Mouse (Mus musculus): ENCODE results near the gene E130309D02Rik. TPM values are rescaled to one million over a fixed set of nuclear protein-coding genes. Genes with fewer than 3 reads are reported as not detected.
A peak's percentile ranks its signal among the peaks of the same experiment; 100 is the strongest.

Gene E130309D02Rik
- polyA plus RNA-seq, 1 experiment from 2014 or later, result 45.4 TPM

DNA sequence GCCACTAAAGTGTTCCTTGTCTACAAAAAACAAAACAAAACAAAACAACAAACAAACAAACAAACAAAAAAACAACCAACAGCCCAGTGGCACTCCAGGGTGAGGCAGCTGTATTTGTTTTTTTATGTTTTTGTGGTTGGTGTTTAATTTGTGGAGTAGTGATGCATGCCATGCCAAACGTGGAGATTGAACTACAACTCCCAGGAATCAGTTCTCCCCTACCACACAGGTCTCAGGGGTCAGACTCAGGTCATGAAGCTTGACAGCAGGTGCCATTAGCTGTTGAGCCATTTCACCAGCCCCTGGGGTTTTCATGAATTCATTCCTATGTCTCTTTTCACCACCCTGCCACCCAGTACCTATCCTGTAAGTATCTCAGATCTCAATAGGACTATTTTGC is 49.8 kb downstream of the E130309D02Rik start:
- H3K27ac ChIP-seq (ENCODE audit: low read length), result no peak overlapping the region
- H3K9me3 ChIP-seq (ENCODE audit: control insufficient read depth, low read length), result no peaks in the 10 kb centered on the region
- ATAC-seq, result no peak
- no peak overlapping the region for H3K4me3 ChIP-seq (replicated peaks; ENCODE audit: low read length)
- peaks cover 24% of the 10 kb centered on the region for H3K36me3 ChIP-seq (ENCODE audit: control insufficient read depth, insufficient read depth)
- H3K9ac ChIP-seq (replicated peaks; ENCODE audit: low read depth, low read length), result no peak overlapping the region
- 52% methylated on average over 1 of the region's 1 CpGs for WGBS
- H3K4me2 ChIP-seq (ENCODE audit: low read length), result no peak overlapping the region
- no peaks in the 10 kb centered on the region for H3K27me3 ChIP-seq (replicated peaks; ENCODE audit: control insufficient read depth, insufficient read depth, low read length)
- H3K4me1 ChIP-seq (replicated peaks; ENCODE audit: control insufficient read depth, insufficient read depth, low read length), result peaks cover 19% of the 10 kb centered on the region

DNA sequence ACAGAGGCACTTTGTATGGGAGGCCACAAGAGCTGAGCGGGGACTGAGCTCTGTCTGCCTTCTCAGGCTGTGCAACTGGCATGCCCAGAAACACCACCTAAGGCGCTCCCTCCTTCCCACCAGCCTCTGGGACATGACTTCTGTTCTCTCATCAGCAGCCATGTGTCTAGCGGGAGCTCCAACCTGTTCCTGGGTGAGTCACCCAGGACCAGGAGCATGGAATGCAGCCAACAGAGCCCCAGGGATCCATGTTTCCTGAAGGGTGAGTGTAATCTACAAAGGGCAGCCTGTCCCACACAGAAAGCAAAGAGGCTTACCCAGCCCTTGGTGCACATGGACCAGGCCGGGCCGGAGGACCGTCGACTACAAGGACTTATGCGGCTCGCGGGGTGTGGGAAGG is 50.5 kb downstream of the E130309D02Rik start:
- 91% methylated on average over 10 of the region's 10 CpGs for WGBS
- no peak for ATAC-seq
- no peak overlapping the region for H3K27ac ChIP-seq (ENCODE audit: low read length)
- no peaks in the 10 kb centered on the region for H3K9me3 ChIP-seq (ENCODE audit: control insufficient read depth, low read length)
- no peak overlapping the region for H3K4me3 ChIP-seq (replicated peaks; ENCODE audit: low read length)
- H3K27me3 ChIP-seq (replicated peaks; ENCODE audit: control insufficient read depth, insufficient read depth, low read length), result no peaks in the 10 kb centered on the region
- no peak overlapping the region for H3K9ac ChIP-seq (replicated peaks; ENCODE audit: low read depth, low read length)
- peaks cover 15% of the 10 kb centered on the region for H3K4me1 ChIP-seq (replicated peaks; ENCODE audit: control insufficient read depth, insufficient read depth, low read length)
- peaks cover 24% of the 10 kb centered on the region for H3K36me3 ChIP-seq (ENCODE audit: control insufficient read depth, insufficient read depth)
- no peak overlapping the region for H3K4me2 ChIP-seq (ENCODE audit: low read length)

DNA sequence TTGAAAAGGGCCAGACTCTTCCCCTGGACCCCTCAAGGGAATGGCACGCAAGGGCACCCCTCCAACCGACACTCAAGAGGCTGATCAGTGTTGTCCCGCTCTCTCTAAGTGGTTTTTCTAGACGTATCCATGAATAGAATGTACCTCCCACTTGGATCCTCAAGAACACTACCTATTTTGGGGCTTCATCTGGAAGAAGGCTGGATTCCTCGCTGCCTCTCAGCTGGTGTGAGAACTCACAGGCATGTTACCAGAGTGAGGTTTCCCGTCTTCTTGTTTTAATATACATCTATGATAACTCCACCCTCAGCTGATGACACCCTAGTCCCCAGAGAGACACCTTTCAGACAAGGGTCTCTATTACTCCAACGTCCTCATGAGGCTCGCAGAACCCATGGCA is 53.5 kb downstream of the E130309D02Rik start:
- no peaks in the 10 kb centered on the region for H3K4me1 ChIP-seq (replicated peaks; ENCODE audit: control insufficient read depth, insufficient read depth, low read length)
- H3K4me3 ChIP-seq (replicated peaks; ENCODE audit: low read length), result no peak overlapping the region
- WGBS, result 93% methylated on average over 8 of the region's 8 CpGs
- no peak overlapping the region for H3K9ac ChIP-seq (replicated peaks; ENCODE audit: low read depth, low read length)
- H3K9me3 ChIP-seq (ENCODE audit: control insufficient read depth, low read length), result no peaks in the 10 kb centered on the region
- H3K36me3 ChIP-seq (ENCODE audit: control insufficient read depth, insufficient read depth), result peaks cover 25% of the 10 kb centered on the region
- peaks cover 3% of the 10 kb centered on the region for H3K27me3 ChIP-seq (replicated peaks; ENCODE audit: control insufficient read depth, insufficient read depth, low read length)
- H3K27ac ChIP-seq (ENCODE audit: low read length), result no peak overlapping the region
- no peak overlapping the region for H3K4me2 ChIP-seq (ENCODE audit: low read length)
- ATAC-seq, result no peak

DNA sequence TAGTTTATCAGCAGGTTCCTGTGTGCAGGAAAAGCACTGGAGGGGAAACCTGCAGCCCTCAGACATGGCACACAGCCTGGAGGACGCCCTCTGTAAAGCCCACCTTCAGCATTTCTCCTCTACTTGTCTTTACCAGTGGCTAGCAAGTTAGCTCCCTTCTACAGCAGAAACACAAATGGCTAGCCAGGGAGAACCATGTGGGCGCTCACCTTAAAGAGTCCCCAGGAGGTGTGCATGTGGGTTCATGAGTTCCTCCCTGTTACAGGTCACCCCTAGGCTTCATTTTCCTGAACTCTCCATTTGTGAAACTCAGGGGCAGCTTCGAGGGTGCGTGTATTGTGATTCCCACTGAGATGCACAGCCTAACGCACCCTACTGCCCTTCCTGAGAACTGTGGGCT is 59.4 kb downstream of the E130309D02Rik start:
- no peak overlapping the region for H3K9ac ChIP-seq (replicated peaks; ENCODE audit: low read depth, low read length)
- H3K27me3 ChIP-seq (replicated peaks; ENCODE audit: control insufficient read depth, insufficient read depth, low read length), result peaks cover 32% of the 10 kb centered on the region
- ATAC-seq, result no peak
- no peak overlapping the region for H3K4me2 ChIP-seq (ENCODE audit: low read length)
- WGBS, result 90% methylated on average over 5 of the region's 5 CpGs
- H3K4me3 ChIP-seq (replicated peaks; ENCODE audit: low read length), result no peak overlapping the region
- no peak overlapping the region for H3K27ac ChIP-seq (ENCODE audit: low read length)
- peaks cover 19% of the 10 kb centered on the region for H3K4me1 ChIP-seq (replicated peaks; ENCODE audit: control insufficient read depth, insufficient read depth, low read length)
- peaks cover 20% of the 10 kb centered on the region for H3K36me3 ChIP-seq (ENCODE audit: control insufficient read depth, insufficient read depth)
- H3K9me3 ChIP-seq (ENCODE audit: control insufficient read depth, low read length), result no peaks in the 10 kb centered on the region

DNA sequence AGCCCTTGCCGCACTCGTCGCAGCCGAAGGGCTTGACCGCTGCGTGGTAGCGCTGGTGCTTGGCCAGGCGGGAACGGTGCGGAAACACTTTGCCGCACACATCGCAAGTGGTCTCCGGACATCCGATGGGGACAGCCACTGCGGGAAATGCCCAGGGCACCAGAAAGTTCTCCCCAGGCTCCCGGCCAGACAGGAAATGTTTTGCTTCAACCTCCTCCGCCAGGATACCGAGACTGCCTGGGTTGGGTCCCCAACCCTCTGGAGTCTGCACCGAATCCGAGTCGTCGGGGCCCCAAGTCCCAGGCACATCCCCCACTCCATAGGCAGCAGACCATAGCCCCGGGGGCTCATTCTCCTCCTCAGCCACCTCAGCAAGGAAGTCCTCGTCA is 60.0 kb downstream of the E130309D02Rik start:
- Histone ChIP-seq H3K27me3 (replicated peaks; ENCODE audit: control insufficient read depth, insufficient read depth, low read length) (peaks cover 32% of the 10 kb centered on the region), H3K9ac (replicated peaks; ENCODE audit: low read depth, low read length) (no peak overlapping the region), H3K36me3 (ENCODE audit: control insufficient read depth, insufficient read depth) (peaks cover 20% of the 10 kb centered on the region), H3K4me3 (replicated peaks; ENCODE audit: low read length) (no peak overlapping the region), H3K9me3 (ENCODE audit: control insufficient read depth, low read length) (no peaks in the 10 kb centered on the region), H3K27ac (ENCODE audit: low read length) (no peak overlapping the region), H3K4me1 (replicated peaks; ENCODE audit: control insufficient read depth, insufficient read depth, low read length) (peaks cover 19% of the 10 kb centered on the region), H3K4me2 (ENCODE audit: low read length) (no peak overlapping the region)
- 30% methylated on average over 24 of the region's 24 CpGs for WGBS
- no peak for ATAC-seq

GRCm38 (mm10) chr5:143254487-143255130 is 60.6 kb downstream of the E130309D02Rik start:
- H3K9me3 ChIP-seq (ENCODE audit: control insufficient read depth, low read length), result no peaks in the 10 kb centered on the region
- peak overlapping the region; percentile 54 for H3K4me2 ChIP-seq (ENCODE audit: low read length)
- H3K4me3 ChIP-seq (replicated peaks; ENCODE audit: low read length), result no peak overlapping the region
- H3K9ac ChIP-seq (replicated peaks; ENCODE audit: low read depth, low read length), result no peak overlapping the region; the same call in 1 of the 2 replicates
- no peak for ATAC-seq
- H3K36me3 ChIP-seq (ENCODE audit: control insufficient read depth, insufficient read depth), result peaks cover 20% of the 10 kb centered on the region
- H3K27ac ChIP-seq (ENCODE audit: low read length), result no peak overlapping the region
- H3K4me1 ChIP-seq (replicated peaks; ENCODE audit: control insufficient read depth, insufficient read depth, low read length), result peaks cover 19% of the 10 kb centered on the region
- WGBS, result 22% methylated on average over 66 of the region's 66 CpGs
- H3K27me3 ChIP-seq (replicated peaks; ENCODE audit: control insufficient read depth, insufficient read depth, low read length), result peaks cover 32% of the 10 kb centered on the region

DNA sequence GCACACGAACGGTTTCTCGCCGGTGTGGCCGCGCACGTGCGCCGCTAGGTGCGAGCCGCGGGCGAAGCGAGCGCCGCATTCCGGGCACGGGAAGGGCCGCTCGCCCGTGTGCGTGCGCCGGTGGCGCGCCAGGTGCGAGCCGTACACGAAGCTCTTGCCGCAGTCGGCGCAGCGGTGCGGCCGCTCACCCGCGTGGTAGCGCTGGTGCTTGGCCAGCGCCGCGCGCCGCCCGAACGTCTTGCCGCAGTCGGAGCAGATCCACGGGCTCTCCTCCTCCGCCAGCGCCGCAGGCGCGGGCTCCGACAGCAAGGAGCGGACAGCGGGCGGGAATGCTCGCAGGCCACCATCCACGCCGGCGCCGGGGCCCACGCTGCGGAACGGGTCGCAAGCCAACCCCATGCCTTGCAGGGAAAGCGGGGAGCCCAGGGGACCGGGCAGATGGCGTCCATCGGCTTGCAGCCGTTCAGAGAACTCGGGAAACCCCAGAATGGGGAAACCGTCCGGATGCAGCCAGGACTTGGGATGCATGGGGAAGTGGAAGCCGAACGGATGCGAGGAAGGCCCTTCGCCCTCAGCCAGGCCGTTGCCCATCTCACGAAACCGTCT is 61.2 kb downstream of the E130309D02Rik start:
- H3K4me3 ChIP-seq (replicated peaks; ENCODE audit: low read length), result peak overlapping the region; percentile 33
- ATAC-seq, result peak; percentile 43
- peaks cover 32% of the 10 kb centered on the region for H3K27me3 ChIP-seq (replicated peaks; ENCODE audit: control insufficient read depth, insufficient read depth, low read length)
- no peak overlapping the region for H3K27ac ChIP-seq (ENCODE audit: low read length)
- peaks cover 20% of the 10 kb centered on the region for H3K36me3 ChIP-seq (ENCODE audit: control insufficient read depth, insufficient read depth)
- H3K4me1 ChIP-seq (replicated peaks; ENCODE audit: control insufficient read depth, insufficient read depth, low read length), result peaks cover 19% of the 10 kb centered on the region
- 8% methylated on average over 75 of the region's 81 CpGs for WGBS
- peak overlapping the region; percentile 24 for H3K9ac ChIP-seq (replicated peaks; ENCODE audit: low read depth, low read length)
- H3K4me2 ChIP-seq (ENCODE audit: low read length), result peak overlapping the region; percentile 54
- H3K9me3 ChIP-seq (ENCODE audit: control insufficient read depth, low read length), result no peaks in the 10 kb centered on the region

- H3K27me3 ChIP-seq (replicated peaks; ENCODE audit: control insufficient read depth, insufficient read depth, low read length), result peaks cover 32% of the 10 kb centered on the region
Observed at GRCm38 (mm10) chr5:143253186-143253880, 61.8 kb downstream of the E130309D02Rik start.

GRCm38 (mm10) chr5:143252791-143253185 is 62.4 kb downstream of the E130309D02Rik start:
- H3K36me3 ChIP-seq (ENCODE audit: control insufficient read depth, insufficient read depth), result peaks cover 23% of the 10 kb centered on the region
- H3K27me3 ChIP-seq (replicated peaks; ENCODE audit: control insufficient read depth, insufficient read depth, low read length), result peaks cover 32% of the 10 kb centered on the region
- H3K4me2 ChIP-seq (ENCODE audit: low read length), result no peak overlapping the region
- H3K27ac ChIP-seq (ENCODE audit: low read length), result no peak overlapping the region
- WGBS, result 49% methylated on average over 18 of the region's 18 CpGs
- no peak for ATAC-seq
- H3K4me1 ChIP-seq (replicated peaks; ENCODE audit: control insufficient read depth, insufficient read depth, low read length), result peaks cover 19% of the 10 kb centered on the region
- no peak overlapping the region; the same call in 1 of the 2 replicates for H3K9ac ChIP-seq (replicated peaks; ENCODE audit: low read depth, low read length)
- H3K4me3 ChIP-seq (replicated peaks; ENCODE audit: low read length), result no peak overlapping the region
- H3K9me3 ChIP-seq (ENCODE audit: control insufficient read depth, low read length), result no peaks in the 10 kb centered on the region

More at GRCm38 (mm10) chr5:143253186-143253880, 61.8 kb downstream of the E130309D02Rik start:
- H3K4me3 ChIP-seq (replicated peaks; ENCODE audit: low read length), result peak overlapping the region; percentile 33
- 7% methylated on average over 103 of the region's 103 CpGs for WGBS
- H3K4me2 ChIP-seq (ENCODE audit: low read length), result peak overlapping the region; percentile 54
- H3K36me3 ChIP-seq (ENCODE audit: control insufficient read depth, insufficient read depth), result peaks cover 23% of the 10 kb centered on the region
- peak overlapping the region; percentile 24; the same call in 1 of the 2 replicates for H3K9ac ChIP-seq (replicated peaks; ENCODE audit: low read depth, low read length)
- H3K4me1 ChIP-seq (replicated peaks; ENCODE audit: control insufficient read depth, insufficient read depth, low read length), result peaks cover 19% of the 10 kb centered on the region
- H3K9me3 ChIP-seq (ENCODE audit: control insufficient read depth, low read length), result no peaks in the 10 kb centered on the region
- ATAC-seq, result peak; percentile 27; the same call in 1 of the 2 replicates
- no peak overlapping the region for H3K27ac ChIP-seq (ENCODE audit: low read length)

All from forebrain, embryonic 16.5 days (tissue).